Mouse (Mus musculus) Patski (cell line): Measurements from ENCODE around the gene Fam183b. TPM values are rescaled to one million over a fixed set of nuclear protein-coding genes. Genes with fewer than 3 reads are reported as not detected.
"Not testable (repeated sequence)": the region's sequence is repeated elsewhere in the genome, so short reads cannot be mapped to it uniquely, and the experiment has no call there.

ENCODE experiments used
- ATAC-seq: fragments of 100-300 bp; one replicate; pipeline ENCODE4 v1.8.0; 2021
- CTCF ChIA-PET: fragments of 350-600 bp; sonication (Branson Sonifier 250); formaldehyde crosslinking; loops from one replicate; lab custom pipeline; 2022; ENCODE audit warnings: inconsistent platforms; lab: Charles Lee
- POLR2A ChIA-PET: fragments of 350-600 bp; sonication (Branson Sonifier 250); formaldehyde crosslinking; loops from one replicate; lab custom pipeline; 2022; ENCODE audit warnings: antibody characterized with exemption, inconsistent platforms; lab: Charles Lee
- DNase-seq: peaks from one replicate; pipeline ENCODE4 v3.0.0-alpha.2; 2011; ENCODE audit warnings: low read depth, low spot score
- H3K27me3 ChIP-seq: fragments of 371-371 bp; one replicate; pipeline ENCODE4 v1.5.1; 2021
- CTCF ChIP-seq: fragments of 100-300 bp; IDR thresholded peaks from one replicate; pipeline ENCODE4 v1.5.1; 2021
- in situ Hi-C: fragments of 300-500 bp; cut with MboI; formaldehyde crosslinking; loops from 3 replicates; pipeline ENCODE4 v1.11.1; 2018; ENCODE audit warnings: low pct_unique_long_range_greater_than_20kb, mixed read lengths
- polyA plus RNA-seq: library from polyadenylated mRNA; unstranded; gene quantifications from one replicate; pipeline ENCODE4 v1.2.3, GENCODE M21; 2021

Fam183b gene
- not detected for polyA plus RNA-seq

DNA sequence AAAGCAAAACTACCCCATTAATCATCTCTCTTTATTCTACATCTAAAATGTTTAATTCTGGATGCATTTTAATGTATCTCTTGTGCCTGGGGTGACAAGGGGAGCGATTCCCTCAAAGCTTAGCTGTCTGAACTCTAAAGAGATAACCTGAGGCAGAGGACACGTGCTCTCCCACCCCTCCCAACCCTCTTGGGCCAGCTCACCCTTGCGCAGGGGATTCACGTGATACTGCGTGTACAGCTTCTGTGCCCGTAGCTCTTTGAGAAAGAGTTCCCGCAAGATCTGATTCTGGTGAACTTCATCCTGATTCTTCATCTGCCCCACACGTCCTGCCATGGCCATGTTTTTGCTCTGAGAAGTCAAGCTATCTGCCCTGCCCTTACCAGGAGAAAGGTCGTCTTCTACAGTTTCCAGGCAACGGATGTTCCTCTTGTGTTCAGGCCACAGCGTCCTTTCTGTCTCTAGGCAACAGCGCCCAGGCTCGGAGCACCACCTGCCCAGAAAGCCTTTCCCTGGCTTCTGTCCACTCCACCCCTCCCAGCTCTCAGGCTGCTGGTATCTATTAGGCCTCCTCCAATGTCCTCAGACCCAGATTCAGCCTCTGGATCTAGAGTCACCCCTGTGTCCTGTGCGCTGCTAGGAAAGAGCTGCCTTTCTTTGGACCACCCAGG, at the start of gene Fam183b:
Gene Fam183b, minus strand, starts transcription at position 403 of the 671 bp plus-strand sequence.
- no peak for DNase-seq

DNA sequence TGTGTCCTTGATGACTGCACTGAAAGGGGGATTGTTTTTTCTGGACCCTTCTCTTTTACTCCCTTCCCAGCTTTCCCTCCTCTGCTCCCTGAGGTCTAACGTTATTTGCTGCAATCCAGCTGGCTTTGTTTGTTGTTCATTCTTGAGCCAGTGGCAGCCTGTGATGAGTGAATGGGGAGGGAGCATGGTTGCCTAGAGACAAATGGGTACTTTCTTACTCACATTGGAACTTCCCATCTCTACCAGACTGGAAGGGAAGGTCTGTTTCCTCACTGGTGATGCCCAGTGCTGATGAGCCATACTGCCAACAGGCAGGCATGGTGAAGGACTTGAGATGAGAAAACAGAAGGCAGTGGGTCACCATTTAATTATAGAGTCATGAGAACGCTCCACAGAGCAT, 48.0 kb upstream of the Fam183b start:
- in situ Hi-C loops = no loop called here
- TF ChIP-seq CTCF = no peak
- DNase-seq = no peak
- ATAC-seq = no peak
- ChIA-PET CTCF (no interaction called here), POLR2A (no interaction called here)
- H3K27me3 ChIP-seq = no peaks in the 10 kb centered on the region

More for the DNA sequence above, at the start of gene Fam183b:
- TF ChIP-seq CTCF = no peak
- ATAC-seq = no peak
- in situ Hi-C loops = no loop called here
- POLR2A ChIA-PET = no interaction called here
- CTCF ChIA-PET = no interaction called here
- peaks cover 28% of the 10 kb centered on the region for H3K27me3 ChIP-seq

DNA sequence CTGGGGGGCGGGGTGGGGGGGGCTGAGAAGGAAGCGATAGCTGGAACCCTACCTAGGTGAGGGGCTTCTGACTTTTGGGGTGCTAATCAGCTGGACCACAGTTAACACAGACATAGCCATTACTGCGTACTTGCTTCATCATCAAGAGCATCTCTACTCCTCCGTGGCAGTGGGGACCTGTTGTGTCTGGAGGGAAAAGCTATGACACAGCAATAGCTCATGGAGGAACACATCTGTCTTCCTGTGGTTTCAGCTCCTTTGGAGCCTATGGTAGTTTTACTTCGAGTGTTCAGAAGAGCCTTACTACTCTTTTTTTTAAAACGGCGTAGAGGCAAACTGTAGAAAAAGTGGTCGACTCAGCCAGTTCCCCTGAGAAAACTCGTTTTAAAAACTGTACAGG, 45.9 kb upstream of the Fam183b start:
- ATAC-seq (no peak), DNase-seq (no peak)
- TF ChIP-seq CTCF = no peak
- peaks cover 9% of the 10 kb centered on the region for H3K27me3 ChIP-seq
- CTCF ChIA-PET = no interaction called here
- in situ Hi-C loops = no loop called here
- POLR2A ChIA-PET = no interaction called here

DNA sequence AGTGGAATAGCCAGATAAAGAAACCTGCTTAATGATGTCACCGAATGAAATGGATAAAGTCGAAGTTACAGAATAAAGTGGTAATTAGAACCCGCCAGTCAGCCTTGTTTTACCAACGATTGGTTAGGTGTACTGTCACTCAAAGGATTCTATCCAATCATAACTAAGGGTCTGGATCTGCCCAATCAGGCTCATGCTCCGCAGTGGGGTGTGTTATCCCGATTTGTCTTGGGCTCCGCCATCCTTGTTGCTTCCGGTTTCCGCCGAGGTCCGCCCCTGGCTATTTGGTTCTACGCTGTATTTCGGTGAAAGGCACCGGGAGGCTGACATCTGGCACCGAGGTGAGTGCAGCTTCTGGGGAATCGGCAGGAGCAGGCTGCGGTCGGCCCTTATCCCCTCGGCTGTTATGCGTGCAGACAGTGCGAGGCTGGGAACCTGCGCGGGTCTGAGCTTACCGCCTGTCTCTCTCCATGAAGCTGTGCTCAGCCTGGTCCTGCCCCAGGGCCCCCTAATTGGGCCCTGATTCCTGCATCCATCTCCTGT, 45.2 kb upstream of the Fam183b start, which contains the start of gene Gm12258:
Gene Gm12258, plus strand, starts transcription at position 240 of the 543 bp plus-strand sequence.
- CTCF ChIA-PET = no interaction called here
- H3K27me3 ChIP-seq = peaks cover 9% of the 10 kb centered on the region
- ATAC-seq (peak; percentile 100), DNase-seq (peak; percentile 98)
- POLR2A ChIA-PET = no interaction called here
- in situ Hi-C loops = no loop called here
- no peak for TF ChIP-seq CTCF

DNA sequence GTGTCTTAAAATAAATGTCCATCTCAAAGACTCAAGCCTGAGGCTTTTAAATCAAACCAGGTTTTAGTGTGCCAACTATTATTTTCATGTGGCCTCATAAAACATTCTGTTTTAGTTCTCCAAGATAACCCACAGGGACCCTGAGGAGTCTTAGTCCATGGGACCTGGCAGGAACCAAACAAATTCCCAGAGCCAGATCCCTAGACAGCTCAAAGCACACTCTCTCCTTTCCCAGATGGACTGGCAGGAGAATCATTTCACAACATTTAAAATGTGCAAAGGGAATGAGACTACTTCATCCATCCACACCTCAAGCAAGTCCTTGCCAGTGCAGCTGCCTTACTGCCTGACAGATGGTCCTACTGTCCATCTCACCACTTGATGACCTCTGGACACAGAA, 37.2 kb upstream of the Fam183b start, which contains the start of gene Olfr311:
Gene Olfr311, plus strand, starts transcription at position 301 of the 400 bp plus-strand sequence.
- H3K27me3 ChIP-seq = peaks cover 56% of the 10 kb centered on the region
- POLR2A ChIA-PET, ATAC-seq, in situ Hi-C loops, DNase-seq, CTCF ChIA-PET: not testable (repeated sequence)

DNA sequence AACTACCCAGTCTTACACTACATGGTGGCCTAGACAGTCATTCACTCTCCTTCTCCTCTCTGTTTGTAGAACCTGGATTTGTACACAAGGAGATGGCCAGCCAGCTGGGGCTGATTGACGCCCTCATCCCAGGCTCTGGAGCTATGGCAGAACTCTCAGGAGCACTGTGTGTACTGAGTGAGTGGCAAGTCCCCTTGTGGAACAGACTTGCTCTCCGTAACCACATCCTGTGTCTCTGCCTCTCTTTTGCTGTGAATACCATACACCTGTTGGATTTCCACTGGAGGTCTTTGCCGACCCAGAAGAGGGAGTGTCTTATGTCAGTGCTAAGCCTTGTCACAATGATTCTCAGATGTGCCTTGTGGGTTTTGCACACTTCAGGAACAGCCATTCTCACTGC, 30.8 kb upstream of the Fam183b start:
- POLR2A ChIA-PET, ATAC-seq, CTCF ChIA-PET, in situ Hi-C loops, DNase-seq: not testable (repeated sequence)
- peaks cover 31% of the 10 kb centered on the region for H3K27me3 ChIP-seq

DNA sequence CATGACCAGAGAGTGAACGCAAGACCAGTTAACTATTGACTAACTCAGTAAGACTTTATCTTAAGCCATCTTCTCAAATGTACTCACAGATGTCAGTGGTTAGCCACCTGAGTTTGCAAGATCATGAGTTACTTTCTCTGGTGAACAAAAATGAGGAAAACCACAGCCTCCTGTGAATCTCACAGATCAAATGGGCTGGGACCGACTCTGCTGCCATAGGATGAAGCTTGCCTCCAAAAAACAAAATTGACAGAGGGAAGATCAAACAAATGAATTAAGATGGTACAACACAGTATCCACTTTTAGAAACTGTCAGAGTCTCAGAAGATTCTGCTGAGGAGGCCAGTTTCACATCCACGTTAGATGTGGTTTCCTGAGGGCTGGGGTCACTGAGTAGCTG, 28.0 kb upstream of the Fam183b start:
- ATAC-seq = no peak
- CTCF ChIA-PET = no interaction called here
- peaks cover 14% of the 10 kb centered on the region for H3K27me3 ChIP-seq
- no peak for DNase-seq
- in situ Hi-C loops = no loop called here
- TF ChIP-seq CTCF = no peak
- POLR2A ChIA-PET = no interaction called here

DNA sequence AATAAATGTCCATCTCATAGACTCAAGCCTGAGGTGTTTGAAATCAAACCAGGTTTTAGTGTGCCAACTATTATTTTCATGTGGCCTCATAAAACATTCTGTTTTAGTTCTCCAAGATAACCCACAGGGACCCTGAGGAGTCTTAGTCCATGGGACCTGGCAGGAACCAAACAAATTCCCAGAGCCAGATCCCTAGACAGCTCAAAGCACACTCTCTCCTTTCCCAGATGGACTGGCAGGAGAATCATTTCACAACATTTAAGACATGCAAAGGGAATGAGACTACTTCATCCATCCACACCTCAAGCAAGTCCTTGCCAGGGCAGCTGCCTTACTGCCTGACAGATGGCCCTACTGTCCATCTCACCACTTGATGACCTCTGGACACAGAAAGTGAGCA, 27.2 kb upstream of the Fam183b start, which contains the start of gene Olfr312:
Gene Olfr312, plus strand, starts transcription at position 301 of the 400 bp plus-strand sequence.
- H3K27me3 ChIP-seq, ATAC-seq, in situ Hi-C loops, CTCF ChIA-PET, DNase-seq, POLR2A ChIA-PET: not testable (repeated sequence)

DNA sequence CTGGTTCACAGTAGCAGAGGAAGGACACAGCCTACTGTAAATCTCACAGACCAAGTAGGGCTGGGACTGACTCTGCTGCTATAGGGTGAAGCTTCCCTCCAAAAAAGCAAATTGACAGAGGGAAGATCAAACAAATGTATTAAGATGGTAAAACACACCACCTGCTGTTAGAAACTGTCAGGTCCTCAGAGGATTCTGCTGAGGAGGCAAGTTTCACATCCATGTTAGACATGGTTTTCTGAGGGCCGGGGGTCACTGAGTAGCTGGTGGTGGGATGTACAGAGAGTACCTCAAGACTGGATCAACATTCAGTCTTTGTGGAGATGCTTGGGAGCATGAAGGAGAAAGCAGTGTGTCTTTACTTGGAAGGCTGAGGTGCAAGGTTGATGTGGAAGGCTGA, 13.9 kb upstream of the Fam183b start:
- H3K27me3 ChIP-seq = peaks cover 27% of the 10 kb centered on the region
- ChIA-PET POLR2A (no interaction called here), CTCF (no interaction called here)
- in situ Hi-C loops = no loop called here
- TF ChIP-seq CTCF = no peak
- DNase-seq = no peak
- no peak for ATAC-seq

DNA sequence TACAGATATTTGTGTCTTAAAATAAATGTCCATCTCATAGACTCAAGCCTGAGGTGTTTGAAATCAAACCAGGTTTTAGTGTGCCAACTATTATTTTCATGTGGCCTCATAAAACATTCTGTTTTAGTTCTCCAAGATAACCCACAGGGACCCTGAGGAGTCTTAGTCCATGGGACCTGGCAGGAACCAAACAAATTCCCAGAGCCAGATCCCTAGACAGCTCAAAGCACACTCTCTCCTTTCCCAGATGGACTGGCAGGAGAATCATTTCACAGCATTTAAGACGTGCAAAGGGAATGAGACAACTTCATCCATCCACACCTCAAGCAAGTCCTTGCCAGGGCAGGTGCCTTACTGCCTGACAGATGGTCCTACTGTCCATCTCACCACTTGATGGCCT, 12.9 kb upstream of the Fam183b start, which contains the start of gene Olfr313:
Gene Olfr313, plus strand, starts transcription at position 301 of the 400 bp plus-strand sequence.
- CTCF ChIA-PET = not testable (repeated sequence)

DNA sequence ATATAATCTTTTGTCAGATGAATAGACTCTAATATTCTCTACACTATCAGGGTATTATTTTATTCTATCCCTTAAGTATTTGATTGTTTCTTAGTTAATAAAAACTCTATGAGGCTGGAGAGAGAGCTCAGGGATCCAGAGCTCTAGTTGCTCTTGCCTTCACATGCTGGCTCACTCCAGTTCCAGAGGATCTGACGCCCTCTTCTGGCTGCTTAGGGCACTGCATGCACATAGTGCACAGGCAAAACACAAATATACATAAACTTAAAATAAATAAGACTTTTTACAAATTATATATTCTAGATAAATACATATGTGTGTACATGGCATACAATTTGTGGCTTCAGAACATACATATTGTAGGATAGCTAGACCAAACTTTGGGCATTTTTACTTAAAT, 10.2 kb upstream of the Fam183b start:
- H3K27me3 ChIP-seq = peaks cover 27% of the 10 kb centered on the region
- in situ Hi-C loops = no loop called here
- no peak for DNase-seq
- peak; percentile 56 for TF ChIP-seq CTCF
- ChIA-PET CTCF (no interaction called here), POLR2A (no interaction called here)
- ATAC-seq = no peak

More for the DNA sequence above, 12.9 kb upstream of the Fam183b start, which contains the start of gene Olfr313:
- POLR2A ChIA-PET, ATAC-seq, in situ Hi-C loops, DNase-seq: not testable (repeated sequence)
- peaks cover 22% of the 10 kb centered on the region for H3K27me3 ChIP-seq
